13 mouse cellular contexts compared by ENCODE assay signal in genomic region chr7:142516221-142516978, GRCm38 (mm10). TPM values are rescaled to one million over a fixed set of nuclear protein-coding genes. Genes with fewer than 3 reads are reported as not detected.
DNase-seq lines count a peak whose midpoint lies in the region; ATAC-seq lines count a peak whose summit lies in the region.
"Had no signal": no experiment of that assay in that cellular context is flagged by ENCODE, and none has a peak within 500 bp of the region (broad histone marks: within the 10 kb centered on the region; RNA-seq: fewer than 3 reads in every experiment).

No protein-coding gene starts in this region.

- no peaks in the 10 kb centered on the region for H3K27me3 ChIP-seq in heart, embryonic 14.5 days (ENCODE audit: control insufficient read depth, insufficient read depth, low read length)
- H3K27me3 ChIP-seq in embryonic facial prominence, embryonic 12.5 days: no peaks in the 10 kb centered on the region
- H3K27me3 ChIP-seq in hindbrain, embryonic 14.5 days (ENCODE audit: control insufficient read depth, insufficient read depth, low read length): no peaks in the 10 kb centered on the region
- no peaks in the 10 kb centered on the region for H3K27me3 ChIP-seq in midbrain, embryonic 13.5 days
- H3K27me3 ChIP-seq: CH12.LX had no signal

- no peaks in the 10 kb centered on the region for H3K36me3 ChIP-seq in heart, embryonic 14.5 days (ENCODE audit: control insufficient read depth, insufficient read depth, low read length)
- H3K36me3 ChIP-seq in embryonic facial prominence, embryonic 12.5 days: no peaks in the 10 kb centered on the region
- H3K36me3 ChIP-seq in hindbrain, embryonic 14.5 days (replicated peaks; ENCODE audit: control insufficient read depth, insufficient read depth): no peaks in the 10 kb centered on the region
- H3K36me3 ChIP-seq in midbrain, embryonic 13.5 days: no peaks in the 10 kb centered on the region

- 38% methylated on average over 21 of the region's 21 CpGs for WGBS in heart, embryonic 14.5 days
- WGBS in embryonic facial prominence, embryonic 12.5 days: 32% methylated on average over 21 of the region's 21 CpGs
- WGBS in hindbrain, embryonic 14.5 days: 45% methylated on average over 21 of the region's 21 CpGs
- WGBS in midbrain, embryonic 13.5 days: 50% methylated on average over 21 of the region's 21 CpGs

- no peak for DNase-seq in heart, postnatal 36 days
- DNase-seq in hindbrain, embryonic 14.5 days (ENCODE audit: low spot score): no peak
- no peak for DNase-seq in right cerebral cortex, postnatal 14 days
- DNase-seq in adrenal gland, postnatal 10 days: no peak
- DNase-seq: adrenal gland, adult 8-10 months; right cerebral cortex, postnatal 25 days had no signal

- peak overlapping the region; percentile 75 to 80 for H3K27ac ChIP-seq in heart, embryonic 14.5 days (replicated peaks in 1 of 2; ENCODE audit: control insufficient read depth in 1 of 2, insufficient read depth in 1 of 2, low read depth in 2 of 2, low read length in 2 of 2)
- peak overlapping the region; percentile 92 for H3K27ac ChIP-seq in embryonic facial prominence, embryonic 12.5 days
- H3K27ac ChIP-seq in hindbrain, embryonic 14.5 days: peak overlapping the region; percentile 60
- H3K27ac ChIP-seq in midbrain, embryonic 13.5 days: peak overlapping the region; percentile 42; the same call in 1 of the 2 replicates

- peaks cover 21 to 26% of the 10 kb centered on the region in 2 experiments for H3K4me1 ChIP-seq in heart, embryonic 14.5 days (ENCODE audit: control insufficient read depth in 2 of 2, insufficient read depth in 2 of 2, low read length in 2 of 2)
- H3K4me1 ChIP-seq in embryonic facial prominence, embryonic 12.5 days: peaks cover 34% of the 10 kb centered on the region
- peaks cover 12% of the 10 kb centered on the region for H3K4me1 ChIP-seq in hindbrain, embryonic 14.5 days (replicated peaks; ENCODE audit: control insufficient read depth, insufficient read depth, low read length)
- peaks cover 12% of the 10 kb centered on the region for H3K4me1 ChIP-seq in midbrain, embryonic 13.5 days (replicated peaks)

- H3K9ac ChIP-seq in heart, embryonic 14.5 days (ENCODE audit: low read length): peak overlapping the region; percentile 52
- H3K9ac ChIP-seq in embryonic facial prominence, embryonic 12.5 days: peak overlapping the region; percentile 2; the same call in 1 of the 2 replicates
- H3K9ac ChIP-seq in hindbrain, embryonic 14.5 days: peak overlapping the region; percentile 47
- H3K9ac ChIP-seq in midbrain, embryonic 13.5 days (replicated peaks): peak overlapping the region; percentile 24; the same call in 1 of the 2 replicates

- no peaks in the 10 kb centered on the region for H3K9me3 ChIP-seq in heart, embryonic 14.5 days (ENCODE audit: control insufficient read depth, low read length)
- H3K9me3 ChIP-seq in embryonic facial prominence, embryonic 12.5 days: no peaks in the 10 kb centered on the region
- no peaks in the 10 kb centered on the region for H3K9me3 ChIP-seq in hindbrain, embryonic 14.5 days (ENCODE audit: control insufficient read depth, low read length)
- H3K9me3 ChIP-seq in midbrain, embryonic 13.5 days: no peaks in the 10 kb centered on the region; the same call in 1 of the 2 replicates

- intact Hi-C loops in heart, postnatal 36 days (cut with DNase I): no loop called here

- peak overlapping the region; percentile 24 for H3K4me2 ChIP-seq in heart, embryonic 14.5 days (ENCODE audit: low read length)
- H3K4me2 ChIP-seq in embryonic facial prominence, embryonic 12.5 days (replicated peaks): peak overlapping the region; percentile 6; the same call in 1 of the 2 replicates
- peak overlapping the region; percentile 36 for H3K4me2 ChIP-seq in hindbrain, embryonic 14.5 days (replicated peaks)
- peak overlapping the region; percentile 15; the same call in 1 of the 2 replicates for H3K4me2 ChIP-seq in midbrain, embryonic 13.5 days (replicated peaks)

- H3K4me3 ChIP-seq in heart, embryonic 14.5 days (ENCODE audit: control insufficient read depth in 1 of 2, insufficient read depth in 1 of 2, low read depth in 1 of 2, low read length in 2 of 2): no peak overlapping the region
- no peak overlapping the region for H3K4me3 ChIP-seq in embryonic facial prominence, embryonic 12.5 days
- no peak overlapping the region for H3K4me3 ChIP-seq in hindbrain, embryonic 14.5 days (replicated peaks; ENCODE audit: low read length)
- no peak overlapping the region for H3K4me3 ChIP-seq in midbrain, embryonic 13.5 days (replicated peaks)
- H3K4me3 ChIP-seq: erythroblast, embryonic 14.5 days had no signal

- ATAC-seq in heart, embryonic 14.5 days (ENCODE audit: insufficient number of reproducible peaks, insufficient read depth, low FRiP score, low read depth): peak; percentile 31
- peak; percentile 78 for ATAC-seq in embryonic facial prominence, embryonic 12.5 days (ENCODE audit: insufficient number of reproducible peaks, insufficient read depth, low FRiP score, low TSS enrichment)
- ATAC-seq in hindbrain, embryonic 14.5 days (ENCODE audit: low FRiP score): peak; percentile 37; the same call in 1 of the 2 replicates
- ATAC-seq in midbrain, embryonic 13.5 days: peak; percentile 50; the same call in 1 of the 2 replicates
- ATAC-seq in activated CD4-positive, CD25-positive, alpha-beta regulatory T cell, adult 4 months: no peak

RNA-seq across cellular contexts. Expression of gene Mrpl23, which starts 16.1 kb away (rescaled TPM):
- 23.5 and 23.8 TPM in 2 replicates for polyA plus RNA-seq in heart, embryonic 14.5 days (2014; fragmentation: Nextera tagmentation; extraction: Ambion mirVana)
- total RNA-seq in heart, postnatal 36 days (2021): 10 to 100 TPM; 12.8 to 13.1 TPM
- polyA plus RNA-seq in embryonic facial prominence, embryonic 12.5 days (2016; fragmentation: Nextera tagmentation; extraction: Ambion mirVana): 19.8 and 32.6 TPM in 2 replicates
- 21.6 and 22.9 TPM in 2 replicates for polyA plus RNA-seq in hindbrain, embryonic 14.5 days (2014; fragmentation: Nextera tagmentation; extraction: Ambion mirVana)
- polyA plus RNA-seq in midbrain, embryonic 13.5 days (2015; fragmentation: Nextera tagmentation; extraction: Ambion mirVana): 12.8 and 13.7 TPM in 2 replicates
- 10 to 100 TPM in 1 of 2 experiments, 1 to 10 TPM in 1; 5.1 to 15.8 TPM for total RNA-seq in adrenal gland, postnatal 10 days (2021)
- polyA plus RNA-seq in activated CD4-positive, CD25-positive, alpha-beta regulatory T cell, adult 4 months (2017; shearing (Covaris generic)): 10 to 100 TPM; 10.2 to 31.9 TPM

RNA-seq across cellular contexts. Expression of gene Tnnt3, which starts 17.8 kb away (rescaled TPM):
- polyA plus RNA-seq in heart, embryonic 14.5 days (2014; fragmentation: Nextera tagmentation; extraction: Ambion mirVana): 3.9 and 5.8 TPM in 2 replicates
- total RNA-seq in heart, postnatal 36 days (2021): under 1 TPM; 0.61 to 0.68 TPM
- 4.6 and 6.9 TPM in 2 replicates for polyA plus RNA-seq in embryonic facial prominence, embryonic 12.5 days (2016; fragmentation: Nextera tagmentation; extraction: Ambion mirVana)
- 1.2 and 1.6 TPM in 2 replicates for polyA plus RNA-seq in hindbrain, embryonic 14.5 days (2014; fragmentation: Nextera tagmentation; extraction: Ambion mirVana)
- 0.68 and 1.0 TPM in 2 replicates for polyA plus RNA-seq in midbrain, embryonic 13.5 days (2015; fragmentation: Nextera tagmentation; extraction: Ambion mirVana)
- 1,000 to 10,000 TPM in 1 of 2 experiments, 100 to 1,000 TPM in 1; 272 to 1,179 TPM for total RNA-seq in adrenal gland, postnatal 10 days (2021)
- polyA plus RNA-seq in activated CD4-positive, CD25-positive, alpha-beta regulatory T cell, adult 4 months (2017; shearing (Covaris generic)): 1 to 10 TPM; 2.8 to 3.0 TPM
- total RNA-seq: left cerebral cortex, postnatal 10 days had no signal
- polyA plus RNA-seq: erythroblast, embryonic 14.5 days had no signal

RNA-seq across cellular contexts. Expression of gene Lsp1, which starts 55.8 kb away (rescaled TPM):
- polyA plus RNA-seq in heart, embryonic 14.5 days (2014; fragmentation: Nextera tagmentation; extraction: Ambion mirVana): 48.6 and 49.3 TPM in 2 replicates
- 10 to 100 TPM; 31.7 to 40.4 TPM for total RNA-seq in heart, postnatal 36 days (2021)
- 24.5 and 24.7 TPM in 2 replicates for polyA plus RNA-seq in embryonic facial prominence, embryonic 12.5 days (2016; fragmentation: Nextera tagmentation; extraction: Ambion mirVana)
- polyA plus RNA-seq in hindbrain, embryonic 14.5 days (2014; fragmentation: Nextera tagmentation; extraction: Ambion mirVana): 4.8 and 8.2 TPM in 2 replicates
- 6.5 and 6.9 TPM in 2 replicates for polyA plus RNA-seq in midbrain, embryonic 13.5 days (2015; fragmentation: Nextera tagmentation; extraction: Ambion mirVana)
- total RNA-seq in adrenal gland, postnatal 10 days (2021): 10 to 100 TPM; 26.7 to 39.3 TPM
- 1,000 to 10,000 TPM; 1,487 to 1,560 TPM for polyA plus RNA-seq in activated CD4-positive, CD25-positive, alpha-beta regulatory T cell, adult 4 months (2017; shearing (Covaris generic))

Comparison
In these comparisons a context has a peak if more than half of its experiments do, and no peak if none do; other contexts are left out.
1. H3K27ac ChIP-seq: peak in every context shown above with its lines; median percentile 92 in embryonic facial prominence, embryonic 12.5 days; 78 in heart, embryonic 14.5 days; 60 in hindbrain, embryonic 14.5 days; 42 in midbrain, embryonic 13.5 days.
2. H3K9ac ChIP-seq: peak in every context shown above with its lines; median percentile 52 in heart, embryonic 14.5 days; 47 in hindbrain, embryonic 14.5 days; 24 in midbrain, embryonic 13.5 days; 2 in embryonic facial prominence, embryonic 12.5 days.
3. RNA of gene Lsp1, which starts 55.8 kb away (polyA plus RNA-seq): 1,487 to 1,560 TPM in activated CD4-positive, CD25-positive, alpha-beta regulatory T cell, adult 4 months; 48.6 to 49.3 TPM in heart, embryonic 14.5 days, 24.5 to 24.7 TPM in embryonic facial prominence, embryonic 12.5 days, 4.8 to 8.2 TPM in hindbrain, embryonic 14.5 days and 6.5 to 6.9 TPM in midbrain, embryonic 13.5 days; every median in the first group is over 10 times any median in the second.
4. Peak in every context shown above with its lines, with median percentiles within 50 percentile points of each other: H3K4me2 ChIP-seq.